Mouse (Mus musculus): ENCODE results near the gene Kcnc4.

GRCm38 (mm10) chr3:107507966-107508365, 48.6 kb upstream of the Kcnc4 start:
- no peak for TF ChIP-seq CTCF (IDR thresholded peaks at IDR 0.05; ENCODE audit: extremely low read depth, insufficient read depth, insufficient read length, insufficient replicate concordance)
- TF ChIP-seq POLR2A (IDR thresholded peaks at IDR 0.05; ENCODE audit: low read depth, low read length) = no peak

Measured in spleen, adult 2 months (tissue).